Mouse (Mus musculus) limb, embryonic 11.5 days (tissue): ENCODE data around the gene Gtpbp10. TPM values are rescaled to one million over a fixed set of nuclear protein-coding genes. Genes with fewer than 3 reads are reported as not detected.

Experiments used
- ATAC-seq: fragments of 200-750 bp; cut with Nextera tagmentation; 2 replicates; pipeline ENCODE4 v1.8.0; 2017; ENCODE audit warnings: low read depth; ENCODE audit not compliant: insufficient number of reproducible peaks, low FRiP score, low TSS enrichment
- DNase-seq: peaks from one replicate; pipeline ENCODE4 v3.0.0-alpha.2; 2015; ENCODE audit warnings: low spot score
- H3K27ac ChIP-seq: fragments of 300-500 bp; sonication (generic); replicated peaks from 2 replicates; pipeline ENCODE4 v1.5.1; 2014; ENCODE audit warnings: low read depth, mild to moderate bottlenecking, low read length
- H3K27me3 ChIP-seq: fragments of 300-500 bp; sonication (generic); 2 replicates; pipeline ENCODE4 v1.6.1; 2014; ENCODE audit warnings: mild to moderate bottlenecking, low read length, mixed read lengths; ENCODE audit not compliant: control insufficient read depth, insufficient read depth
- H3K36me3 ChIP-seq: fragments of 300-500 bp; sonication (generic); 2 replicates; pipeline ENCODE4 v1.6.1; 2014; ENCODE audit warnings: mild to moderate bottlenecking, low read length, moderate library complexity, mixed read lengths; ENCODE audit not compliant: control insufficient read depth, insufficient read depth
- H3K4me1 ChIP-seq: fragments of 300-500 bp; sonication (generic); 2 replicates; pipeline ENCODE4 v1.6.1; 2014; ENCODE audit warnings: low read length, mixed read lengths; ENCODE audit not compliant: control insufficient read depth, insufficient read depth
- H3K4me2 ChIP-seq: fragments of 300-500 bp; sonication (generic); 2 replicates; pipeline ENCODE4 v1.6.1; 2014; ENCODE audit warnings: low read depth, mild to moderate bottlenecking, moderate library complexity; ENCODE audit not compliant: severe bottlenecking
- H3K4me3 ChIP-seq: fragments of 300-500 bp; sonication (generic); 2 replicates; pipeline ENCODE4 v1.5.1; 2014; ENCODE audit warnings: low read depth, low read length
- H3K9ac ChIP-seq: fragments of 300-500 bp; sonication (generic); 2 replicates; pipeline ENCODE4 v1.6.1; 2014; ENCODE audit warnings: mild to moderate bottlenecking, low read length
- H3K9me3 ChIP-seq: fragments of 300-500 bp; sonication (generic); 2 replicates; pipeline ENCODE4 v1.6.1; 2016; ENCODE audit warnings: low read length; ENCODE audit not compliant: control insufficient read depth
- WGBS: fragments of 180-500 bp; shearing (Covaris S2); extraction: QIAGEN DNeasy Blood & Tissue Kit; methylation state at CpG from one replicate; pipeline ENCODE4 v1.1.7; 2014; 5-methylcytosine and 5-hydroxymethylcytosine counted together
- polyA plus RNA-seq: library from polyadenylated mRNA; unstranded; fragments of >200 nt; fragmentation: Nextera tagmentation; extraction: Ambion mirVana; gene quantifications from 2 replicates; pipeline ENCODE4 v1.2.1, GENCODE M21; 2014

The Gtpbp10 gene
- polyA plus RNA-seq, 1 experiment from 2014 or later = 34.2 TPM

DNA sequence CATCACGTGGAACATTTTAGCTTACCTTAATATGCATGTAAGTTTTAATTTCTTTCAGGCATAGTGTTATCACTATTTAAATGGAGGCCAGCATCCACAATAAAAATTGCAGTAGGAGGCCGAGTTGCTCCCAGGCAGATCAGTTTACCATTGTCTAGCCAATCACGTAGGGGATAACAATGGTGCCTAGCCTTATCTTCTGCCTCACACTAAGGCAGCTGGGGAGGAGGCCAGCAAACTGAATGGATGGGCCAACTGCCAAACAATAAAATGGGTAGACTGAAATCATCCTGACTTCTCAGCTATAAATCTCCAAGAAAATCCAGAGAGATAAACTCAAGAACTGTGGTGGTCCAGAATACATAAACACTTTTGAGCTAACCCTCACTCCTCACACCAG, 19.6 kb downstream of the Gtpbp10 start:
- Histone ChIP-seq H3K4me2 (no peak overlapping the region), H3K4me1 (no peaks in the 10 kb centered on the region), H3K9ac (no peak overlapping the region), H3K27me3 (no peaks in the 10 kb centered on the region), H3K36me3 (peaks cover 11% of the 10 kb centered on the region; the same call in 1 of the 2 replicates), H3K9me3 (no peaks in the 10 kb centered on the region), H3K4me3 (no peak overlapping the region), H3K27ac (no peak overlapping the region)
- no peak for ATAC-seq
- no peak for DNase-seq
- WGBS = 92% methylated on average over 3 of the region's 3 CpGs

- no peak overlapping the region for H3K27ac ChIP-seq
- no peak overlapping the region for H3K4me3 ChIP-seq
- H3K9me3 ChIP-seq = no peaks in the 10 kb centered on the region
- peaks cover 8% of the 10 kb centered on the region; the same call in 1 of the 2 replicates for H3K36me3 ChIP-seq
- H3K9ac ChIP-seq = no peak overlapping the region
- no peak for DNase-seq
- no peaks in the 10 kb centered on the region for H3K27me3 ChIP-seq
- no peaks in the 10 kb centered on the region for H3K4me1 ChIP-seq
- H3K4me2 ChIP-seq = no peak overlapping the region
- ATAC-seq = no peak
- WGBS = 94% methylated on average over 1 of the region's 1 CpGs
Observed at GRCm38 (mm10) chr5:5536131-5536530, 23.2 kb downstream of the Gtpbp10 start.

- H3K4me1 ChIP-seq = no peaks in the 10 kb centered on the region
- H3K4me3 ChIP-seq = no peak overlapping the region
- H3K9me3 ChIP-seq = no peaks in the 10 kb centered on the region
- no peak overlapping the region for H3K4me2 ChIP-seq
- peaks cover 3% of the 10 kb centered on the region; the same call in 1 of the 2 replicates for H3K36me3 ChIP-seq
- no peaks in the 10 kb centered on the region for H3K27me3 ChIP-seq
- H3K9ac ChIP-seq = no peak overlapping the region
- DNase-seq (no peak), ATAC-seq (no peak)
- WGBS = 92% methylated on average over 3 of the region's 3 CpGs
- no peak overlapping the region for H3K27ac ChIP-seq
Observed at GRCm38 (mm10) chr5:5533656-5534420, 25.5 kb downstream of the Gtpbp10 start.

DNA sequence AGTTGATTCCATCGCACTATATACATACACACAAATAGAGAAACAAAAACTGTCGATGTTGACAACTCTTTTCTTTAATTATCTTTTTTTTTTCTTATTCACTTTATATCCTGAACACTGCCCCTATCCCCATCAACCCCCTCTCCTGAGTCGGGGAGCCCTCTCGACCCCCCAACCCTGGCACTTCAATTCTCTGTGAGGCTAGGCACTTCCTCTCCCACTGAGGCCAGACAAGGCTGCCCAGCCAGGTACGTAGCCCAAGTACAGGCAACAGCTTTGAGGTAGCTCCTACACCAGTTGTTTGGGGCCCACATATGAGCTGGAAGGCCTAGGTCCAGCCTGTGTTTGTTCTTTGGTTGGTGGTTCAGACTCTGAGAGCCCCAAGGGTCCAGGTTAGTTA, 43.9 kb downstream of the Gtpbp10 start:
- DNase-seq (no peak), ATAC-seq (no peak)
- H3K27me3 ChIP-seq = no peaks in the 10 kb centered on the region
- H3K4me1 ChIP-seq = no peaks in the 10 kb centered on the region
- H3K4me2 ChIP-seq = 0 out of 2 replicates have a peak overlapping the region, but pooled peaks have one; percentile 70
- 82% methylated on average over 5 of the region's 5 CpGs for WGBS
- no peaks in the 10 kb centered on the region for H3K9me3 ChIP-seq
- no peak overlapping the region for H3K4me3 ChIP-seq
- no peak overlapping the region for H3K9ac ChIP-seq
- no peaks in the 10 kb centered on the region for H3K36me3 ChIP-seq
- H3K27ac ChIP-seq = no peak overlapping the region

- H3K36me3 ChIP-seq = no peaks in the 10 kb centered on the region
- WGBS = under 1% methylated on average over 78 of the region's 79 CpGs
- no peaks in the 10 kb centered on the region for H3K9me3 ChIP-seq
- no peaks in the 10 kb centered on the region for H3K4me1 ChIP-seq
- peak within 1 kb of the TSS; percentile 70 for H3K4me2 ChIP-seq
- H3K4me3 ChIP-seq = peak within 1 kb of the TSS; percentile 75
- ATAC-seq = peak; percentile 94
- no peaks in the 10 kb centered on the region for H3K27me3 ChIP-seq
- H3K27ac ChIP-seq = peak within 1 kb of the TSS; percentile 73; the same call in 1 of the 2 replicates
- H3K9ac ChIP-seq = peak within 1 kb of the TSS; percentile 62
- peak; percentile 96 for DNase-seq
Observed at GRCm38 (mm10) chr5:5514196-5515076, 44.9 kb downstream of the Gtpbp10 start, which contains the start of gene Cldn12. Cldn12 (minus strand) TSS chr5:5514958.

DNA sequence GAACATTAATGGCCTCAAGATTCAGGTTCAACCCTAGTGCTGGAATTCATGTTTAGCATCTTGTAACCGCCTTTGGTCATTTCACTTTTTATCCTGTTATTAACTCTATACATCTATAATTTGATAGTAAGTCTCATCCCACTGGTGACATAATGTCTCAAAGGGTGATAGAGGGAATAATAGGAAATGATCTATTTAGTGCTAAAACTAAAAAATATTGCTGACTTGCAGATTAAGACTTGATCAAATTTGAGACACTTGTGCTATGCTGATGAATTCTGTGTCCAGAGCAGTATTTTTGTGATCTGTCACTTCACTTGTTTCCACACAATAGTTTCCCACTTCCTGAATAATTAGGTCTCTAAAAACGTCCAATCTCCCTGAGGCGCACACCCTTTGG, 47.9 kb downstream of the Gtpbp10 start:
- Histone ChIP-seq H3K27me3 (no peaks in the 10 kb centered on the region), H3K4me3 (no peak overlapping the region), H3K9ac (no peak overlapping the region), H3K4me2 (no peak overlapping the region), H3K4me1 (no peaks in the 10 kb centered on the region), H3K9me3 (no peaks in the 10 kb centered on the region), H3K36me3 (no peaks in the 10 kb centered on the region), H3K27ac (no peak overlapping the region)
- ATAC-seq (no peak), DNase-seq (no peak)
- WGBS = 92% methylated on average over 3 of the region's 3 CpGs

DNA sequence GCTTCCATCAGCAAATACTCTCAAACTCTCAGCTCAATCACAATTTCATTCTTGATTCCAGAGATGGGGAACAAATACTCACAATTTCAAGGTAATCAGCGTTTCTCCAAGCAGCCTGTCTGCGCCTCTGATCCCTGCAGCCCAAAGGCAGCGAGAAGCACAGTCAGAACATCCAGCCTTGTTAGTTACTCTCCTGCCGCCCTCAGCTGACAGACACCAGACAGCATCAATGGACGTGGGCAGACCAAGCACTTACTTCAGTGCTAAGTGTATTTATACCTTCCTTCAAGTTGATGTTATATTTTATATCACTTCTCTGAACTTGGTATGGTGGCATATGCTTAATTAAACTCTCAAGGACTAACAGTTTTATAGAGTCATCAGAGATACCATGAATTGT, 48.3 kb downstream of the Gtpbp10 start:
- WGBS = 84% methylated on average over 5 of the region's 5 CpGs
- no peak overlapping the region for H3K27ac ChIP-seq
- no peak for ATAC-seq

DNA sequence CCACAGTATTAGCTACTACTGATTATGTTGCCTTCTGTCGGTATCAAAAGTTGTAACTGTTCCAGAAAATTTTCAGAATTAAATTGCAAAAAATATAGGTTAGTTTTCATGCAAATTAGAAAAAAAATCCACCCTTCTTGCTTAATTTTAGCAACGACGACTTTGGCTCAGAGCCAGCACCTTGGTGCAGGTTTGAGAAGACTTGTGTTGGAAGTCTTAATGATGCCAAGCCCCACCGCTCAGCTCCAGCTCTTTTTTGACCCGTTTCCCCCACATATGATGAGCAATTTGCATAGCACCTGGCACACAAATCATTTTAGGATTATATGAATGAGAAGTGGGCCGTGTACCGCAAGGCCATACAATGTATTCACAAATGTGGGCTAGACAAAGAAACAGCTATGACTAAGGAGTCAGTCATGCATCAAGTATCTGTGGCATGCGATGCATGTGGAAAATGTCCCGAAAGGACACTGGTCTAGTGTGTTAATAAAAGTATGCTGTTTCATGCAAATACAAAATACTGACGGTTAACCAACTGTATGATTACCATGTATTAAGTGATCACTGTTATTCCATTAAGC, 48.9 kb downstream of the Gtpbp10 start:
- Histone ChIP-seq H3K27me3 (no peaks in the 10 kb centered on the region), H3K4me1 (no peaks in the 10 kb centered on the region), H3K36me3 (no peaks in the 10 kb centered on the region), H3K27ac (no peak overlapping the region), H3K9me3 (no peaks in the 10 kb centered on the region), H3K4me2 (no peak overlapping the region), H3K9ac (no peak overlapping the region), H3K4me3 (no peak overlapping the region)
- ATAC-seq (no peak), DNase-seq (no peak)
- WGBS = 93% methylated on average over 10 of the region's 10 CpGs

More for the DNA sequence above, 48.3 kb downstream of the Gtpbp10 start:
- no peak overlapping the region for H3K4me3 ChIP-seq
- H3K27me3 ChIP-seq = no peaks in the 10 kb centered on the region
- H3K4me1 ChIP-seq = no peaks in the 10 kb centered on the region
- no peak overlapping the region for H3K9ac ChIP-seq
- H3K36me3 ChIP-seq = no peaks in the 10 kb centered on the region
- H3K9me3 ChIP-seq = no peaks in the 10 kb centered on the region
- H3K4me2 ChIP-seq = no peak overlapping the region
- no peak for DNase-seq
